Mouse (Mus musculus) yolk sac, embryonic 10.5 days (tissue): ENCODE measurements around the gene Slc22a12.
A peak's percentile ranks its signal among the peaks of the same experiment; 100 is the strongest.

Experiments used
- DNase-seq: peaks from one replicate; pipeline ENCODE4 v3.0.0-alpha.2; 2017; ENCODE audit warnings: low spot score

Gene Slc22a12

GRCm38 (mm10) chr19:6540191-6540590 is 2.6 kb downstream of the Slc22a12 start:
- DNase-seq: no peak

GRCm38 (mm10) chr19:6539592-6539991 is 3.2 kb downstream of the Slc22a12 start:
- DNase-seq: no peak

GRCm38 (mm10) chr19:6538546-6538945 is 4.3 kb downstream of the Slc22a12 start:
- no peak for DNase-seq

- no peak for DNase-seq
These were observed 5.3 kb downstream of the Slc22a12 start for GRCm38 (mm10) chr19:6537526-6537925.

- DNase-seq: no peak
These were observed 6.1 kb downstream of the Slc22a12 start for GRCm38 (mm10) chr19:6536696-6537095.

- DNase-seq: no peak
These were observed 6.6 kb downstream of the Slc22a12 start for GRCm38 (mm10) chr19:6536201-6536600.

GRCm38 (mm10) chr19:6534118-6534415 is 8.8 kb downstream of the Slc22a12 start:
- DNase-seq: no peak

GRCm38 (mm10) chr19:6533290-6534117 is 9.3 kb downstream of the Slc22a12 start:
- DNase-seq: no peak

- no peak for DNase-seq
These were observed 10.2 kb downstream of the Slc22a12 start for GRCm38 (mm10) chr19:6532656-6533055.

GRCm38 (mm10) chr19:6531832-6532471 is 10.9 kb downstream of the Slc22a12 start:
- DNase-seq: no peak

GRCm38 (mm10) chr19:6531011-6531631 is 11.7 kb downstream of the Slc22a12 start:
- no peak for DNase-seq

- no peak for DNase-seq
These were observed 12.5 kb downstream of the Slc22a12 start for GRCm38 (mm10) chr19:6530359-6530758.

GRCm38 (mm10) chr19:6529265-6529985 is 13.4 kb downstream of the Slc22a12 start:
- peak; percentile 64 for DNase-seq

- no peak for DNase-seq
These were observed 14.8 kb downstream of the Slc22a12 start for GRCm38 (mm10) chr19:6527839-6528531.

- DNase-seq: no peak
These were observed 15.4 kb downstream of the Slc22a12 start for GRCm38 (mm10) chr19:6527439-6527838.

- DNase-seq: no peak
These were observed 16.8 kb downstream of the Slc22a12 start for GRCm38 (mm10) chr19:6526010-6526409.

- no peak for DNase-seq
These were observed 17.8 kb downstream of the Slc22a12 start for GRCm38 (mm10) chr19:6525023-6525422.

GRCm38 (mm10) chr19:6522289-6522688 is 20.5 kb downstream of the Slc22a12 start:
- DNase-seq: no peak

GRCm38 (mm10) chr19:6521630-6522029 is 21.2 kb downstream of the Slc22a12 start:
- no peak for DNase-seq

- no peak for DNase-seq
These were observed 23.3 kb downstream of the Slc22a12 start for GRCm38 (mm10) chr19:6519483-6519882.

GRCm38 (mm10) chr19:6518601-6519000 is 24.2 kb downstream of the Slc22a12 start:
- no peak for DNase-seq

GRCm38 (mm10) chr19:6516153-6516552 is 26.7 kb downstream of the Slc22a12 start:
- DNase-seq: no peak
